Mouse (Mus musculus): ENCODE measurements around the gene Dock3. TPM values are rescaled to one million over a fixed set of nuclear protein-coding genes. Genes with fewer than 3 reads are reported as not detected.
"Not testable (repeated sequence)": the region's sequence is repeated elsewhere in the genome, so short reads cannot be mapped to it uniquely, and the experiment has no call there.

The Dock3 gene
- polyA plus RNA-seq, 1 experiment, result 188 TPM

- TF ChIP-seq CTCF (IDR thresholded peaks at IDR 0.05; ENCODE audit: extremely low read depth, insufficient read depth, low read length) (no peak), POLR2A (IDR thresholded peaks at IDR 0.05; ENCODE audit: extremely low read depth, insufficient read depth, low read length) (no peak)
- Histone ChIP-seq H3K4me3 (ENCODE audit: insufficient read depth, low read length) (no peak overlapping the region), H3K4me1 (ENCODE audit: control insufficient read depth, insufficient read depth, low read length) (no peaks in the 10 kb centered on the region), H3K27ac (ENCODE audit: insufficient read depth, low read length) (no peak overlapping the region)
Measured at GRCm38 (mm10) chr9:107112056-107112455, 119.7 kb downstream of the Dock3 start.

GRCm38 (mm10) chr9:107099487-107099886 lies 132.2 kb downstream of the Dock3 start:
- H3K27ac ChIP-seq (ENCODE audit: insufficient read depth, low read length), result no peak overlapping the region
- peaks cover 2% of the 10 kb centered on the region for H3K4me1 ChIP-seq (ENCODE audit: control insufficient read depth, insufficient read depth, low read length)
- TF ChIP-seq CTCF (IDR thresholded peaks at IDR 0.05; ENCODE audit: extremely low read depth, insufficient read depth, low read length) (no peak), POLR2A (IDR thresholded peaks at IDR 0.05; ENCODE audit: extremely low read depth, insufficient read depth, low read length) (no peak)
- no peak overlapping the region for H3K4me3 ChIP-seq (ENCODE audit: insufficient read depth, low read length)

- not testable (repeated sequence) for H3K4me3 ChIP-seq (ENCODE audit: insufficient read depth, low read length); H3K4me1 ChIP-seq (ENCODE audit: control insufficient read depth, insufficient read depth, low read length); H3K27ac ChIP-seq (ENCODE audit: insufficient read depth, low read length)
Measured at GRCm38 (mm10) chr9:107089451-107089850, 142.3 kb downstream of the Dock3 start.

- no peak overlapping the region for H3K27ac ChIP-seq (ENCODE audit: insufficient read depth, low read length)
- H3K4me3 ChIP-seq (ENCODE audit: insufficient read depth, low read length), result no peak overlapping the region
- TF ChIP-seq POLR2A (IDR thresholded peaks at IDR 0.05; ENCODE audit: extremely low read depth, insufficient read depth, low read length) (no peak), CTCF (IDR thresholded peaks at IDR 0.05; ENCODE audit: extremely low read depth, insufficient read depth, low read length) (no peak)
- H3K4me1 ChIP-seq (ENCODE audit: control insufficient read depth, insufficient read depth, low read length), result no peaks in the 10 kb centered on the region
Measured at GRCm38 (mm10) chr9:107087531-107087930, 144.2 kb downstream of the Dock3 start.

- no peak overlapping the region for H3K4me3 ChIP-seq (ENCODE audit: insufficient read depth, low read length)
- H3K27ac ChIP-seq (ENCODE audit: insufficient read depth, low read length), result no peak overlapping the region
- TF ChIP-seq CTCF (IDR thresholded peaks at IDR 0.05; ENCODE audit: extremely low read depth, insufficient read depth, low read length) (no peak), POLR2A (IDR thresholded peaks at IDR 0.05; ENCODE audit: extremely low read depth, insufficient read depth, low read length) (no peak)
- no peaks in the 10 kb centered on the region for H3K4me1 ChIP-seq (ENCODE audit: control insufficient read depth, insufficient read depth, low read length)
Measured at GRCm38 (mm10) chr9:107037947-107038346, 193.8 kb downstream of the Dock3 start.

GRCm38 (mm10) chr9:107027586-107027985 lies 204.1 kb downstream of the Dock3 start:
- Histone ChIP-seq H3K27ac (ENCODE audit: insufficient read depth, low read length) (no peak overlapping the region), H3K4me1 (ENCODE audit: control insufficient read depth, insufficient read depth, low read length) (no peaks in the 10 kb centered on the region), H3K4me3 (ENCODE audit: insufficient read depth, low read length) (no peak overlapping the region)
- TF ChIP-seq POLR2A (IDR thresholded peaks at IDR 0.05; ENCODE audit: extremely low read depth, insufficient read depth, low read length), result no peak
- no peak for TF ChIP-seq CTCF (IDR thresholded peaks at IDR 0.05; ENCODE audit: extremely low read depth, insufficient read depth, low read length)

GRCm38 (mm10) chr9:107009841-107010240 lies 221.9 kb downstream of the Dock3 start:
- TF ChIP-seq POLR2A (IDR thresholded peaks at IDR 0.05; ENCODE audit: extremely low read depth, insufficient read depth, low read length) (no peak), CTCF (IDR thresholded peaks at IDR 0.05; ENCODE audit: extremely low read depth, insufficient read depth, low read length) (no peak)
- no peaks in the 10 kb centered on the region; the same call in 1 of the 2 replicates for H3K4me1 ChIP-seq (ENCODE audit: control insufficient read depth, insufficient read depth, low read length)
- H3K4me3 ChIP-seq (ENCODE audit: insufficient read depth, low read length), result no peak overlapping the region
- no peak overlapping the region for H3K27ac ChIP-seq (ENCODE audit: insufficient read depth, low read length)

GRCm38 (mm10) chr9:107003187-107003586 lies 228.5 kb downstream of the Dock3 start:
- TF ChIP-seq POLR2A (IDR thresholded peaks at IDR 0.05; ENCODE audit: extremely low read depth, insufficient read depth, low read length) (no peak), CTCF (IDR thresholded peaks at IDR 0.05; ENCODE audit: extremely low read depth, insufficient read depth, low read length) (no peak)
- Histone ChIP-seq H3K4me3 (ENCODE audit: insufficient read depth, low read length) (no peak overlapping the region), H3K27ac (ENCODE audit: insufficient read depth, low read length) (no peak overlapping the region), H3K4me1 (ENCODE audit: control insufficient read depth, insufficient read depth, low read length) (no peaks in the 10 kb centered on the region)

- TF ChIP-seq CTCF (IDR thresholded peaks at IDR 0.05; ENCODE audit: extremely low read depth, insufficient read depth, low read length), result 0 out of 2 replicates have a peak, but pooled peaks have one; percentile 18
- no peak for TF ChIP-seq POLR2A (IDR thresholded peaks at IDR 0.05; ENCODE audit: extremely low read depth, insufficient read depth, low read length)
- Histone ChIP-seq H3K27ac (ENCODE audit: insufficient read depth, low read length) (no peak overlapping the region), H3K4me1 (ENCODE audit: control insufficient read depth, insufficient read depth, low read length) (no peaks in the 10 kb centered on the region), H3K4me3 (ENCODE audit: insufficient read depth, low read length) (no peak overlapping the region)
Measured at GRCm38 (mm10) chr9:106970742-106971141, 261.0 kb downstream of the Dock3 start.

- H3K4me3 ChIP-seq (ENCODE audit: insufficient read depth, low read length), result no peak overlapping the region
- H3K4me1 ChIP-seq (ENCODE audit: control insufficient read depth, insufficient read depth, low read length), result peaks cover 5% of the 10 kb centered on the region
- TF ChIP-seq POLR2A (IDR thresholded peaks at IDR 0.05; ENCODE audit: extremely low read depth, insufficient read depth, low read length), result no peak
- TF ChIP-seq CTCF (IDR thresholded peaks at IDR 0.05; ENCODE audit: extremely low read depth, insufficient read depth, low read length), result no peak
- no peak overlapping the region for H3K27ac ChIP-seq (ENCODE audit: insufficient read depth, low read length)
Measured at GRCm38 (mm10) chr9:106958452-106958851, 273.3 kb downstream of the Dock3 start.

- no peak for TF ChIP-seq POLR2A (IDR thresholded peaks at IDR 0.05; ENCODE audit: extremely low read depth, insufficient read depth, low read length)
- no peak for TF ChIP-seq CTCF (IDR thresholded peaks at IDR 0.05; ENCODE audit: extremely low read depth, insufficient read depth, low read length)
- Histone ChIP-seq H3K4me1 (ENCODE audit: control insufficient read depth, insufficient read depth, low read length) (peaks cover 5% of the 10 kb centered on the region), H3K27ac (ENCODE audit: insufficient read depth, low read length) (no peak overlapping the region), H3K4me3 (ENCODE audit: insufficient read depth, low read length) (no peak overlapping the region)
Measured at GRCm38 (mm10) chr9:106955486-106955885, 276.2 kb downstream of the Dock3 start.
